Mouse (Mus musculus) ovary, postnatal 36 days (tissue): ENCODE measurements around the gene Dtx4.

Source experiments
- DNase-seq: peaks from one replicate; pipeline ENCODE4 v3.0.0; 2022; ENCODE audit warnings: low spot score, mixed read lengths

Gene Dtx4

GRCm38 (mm10) chr19:12493453-12494186, 7.6 kb downstream of the Dtx4 start:
- DNase-seq: no peak

- no peak for DNase-seq
Observed at GRCm38 (mm10) chr19:12491636-12492035, 9.6 kb downstream of the Dtx4 start.

- no peak for DNase-seq
Observed at GRCm38 (mm10) chr19:12489675-12490570, 11.3 kb downstream of the Dtx4 start.

GRCm38 (mm10) chr19:12488969-12489674, 12.1 kb downstream of the Dtx4 start:
- DNase-seq: peak; percentile 51

GRCm38 (mm10) chr19:12488205-12488966, 12.9 kb downstream of the Dtx4 start:
- DNase-seq: no peak

GRCm38 (mm10) chr19:12487511-12488204, 13.6 kb downstream of the Dtx4 start:
- DNase-seq: no peak

- DNase-seq: peak; percentile 80
Observed at GRCm38 (mm10) chr19:12486875-12487274, 14.4 kb downstream of the Dtx4 start.

GRCm38 (mm10) chr19:12485631-12486030, 15.6 kb downstream of the Dtx4 start:
- DNase-seq: no peak

- no peak for DNase-seq
Observed at GRCm38 (mm10) chr19:12485223-12485622, 16.0 kb downstream of the Dtx4 start.

GRCm38 (mm10) chr19:12484210-12484609, 17.0 kb downstream of the Dtx4 start:
- DNase-seq: no peak

- no peak for DNase-seq
Observed at GRCm38 (mm10) chr19:12483782-12484181, 17.5 kb downstream of the Dtx4 start.

GRCm38 (mm10) chr19:12478369-12478768, 22.9 kb downstream of the Dtx4 start:
- no peak for DNase-seq

GRCm38 (mm10) chr19:12476721-12477270, 24.5 kb downstream of the Dtx4 start:
- no peak for DNase-seq

- peak; percentile 90 for DNase-seq
Observed at GRCm38 (mm10) chr19:12475380-12476250, 25.6 kb downstream of the Dtx4 start.

- no peak for DNase-seq
Observed at GRCm38 (mm10) chr19:12473951-12474350, 27.3 kb downstream of the Dtx4 start.

- no peak for DNase-seq
Observed at GRCm38 (mm10) chr19:12473201-12473641, 28.0 kb downstream of the Dtx4 start.

- DNase-seq: no peak
Observed at GRCm38 (mm10) chr19:12472381-12472976, 28.8 kb downstream of the Dtx4 start.

- DNase-seq: no peak
Observed at GRCm38 (mm10) chr19:12471866-12472265, 29.4 kb downstream of the Dtx4 start.

GRCm38 (mm10) chr19:12467436-12467835, 33.8 kb downstream of the Dtx4 start:
- DNase-seq: no peak
